Mouse (Mus musculus) ES-E14 (cell line): ENCODE results near the gene Prr5l.
A peak's percentile ranks its signal among the peaks of the same experiment; 100 is the strongest.

Experiments
- CHD2 ChIP-seq: IDR thresholded peaks from 2 replicates; pipeline ENCODE4 v1.6.1; 2014; ENCODE audit warnings: mild to moderate bottlenecking, low read depth, low read length, inconsistent platforms
- ZNF384 ChIP-seq: IDR thresholded peaks from 2 replicates; pipeline ENCODE4 v1.6.1; 2012; ENCODE audit warnings: low read depth, low read length, inconsistent platforms

DNA sequence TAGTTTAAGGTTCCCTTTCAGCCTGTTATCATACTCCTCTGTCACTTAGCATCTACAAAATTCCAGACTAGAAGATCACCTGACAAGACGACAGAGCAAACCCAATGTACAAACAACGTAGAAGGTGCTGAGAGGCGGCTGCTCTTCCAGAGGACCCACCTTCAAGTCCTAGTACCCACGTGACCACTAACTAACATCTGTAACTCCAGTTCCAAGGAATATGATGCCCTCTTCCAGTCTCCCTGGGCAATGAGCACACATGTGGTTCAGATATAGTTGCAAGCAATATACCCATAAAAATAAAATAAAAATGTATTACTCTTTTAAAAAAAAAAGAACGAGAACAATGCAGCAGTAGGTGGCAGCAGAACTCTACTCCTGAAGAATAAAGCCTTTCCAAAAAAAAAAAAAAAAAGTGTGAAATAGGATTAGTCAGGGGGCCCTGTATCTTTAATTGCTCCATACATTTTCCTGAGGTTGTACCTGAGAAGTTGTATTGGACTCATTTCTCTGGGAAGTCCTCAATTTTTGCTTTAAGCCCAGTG lies 176.8 kb downstream of the Prr5l start:
- TF ChIP-seq CHD2 = no peak
- peak; percentile 97 for TF ChIP-seq ZNF384
